Mouse (Mus musculus): ENCODE data around the gene 4933406M09Rik.

4933406M09Rik gene

GRCm38 (mm10) chr1:134381795-134382625 lies 3.7 kb upstream of the 4933406M09Rik start:
- no peak for DNase-seq

GRCm38 (mm10) chr1:134384581-134384980 lies 1.2 kb upstream of the 4933406M09Rik start:
- DNase-seq: no peak

- no peak for DNase-seq
Observed at GRCm38 (mm10) chr1:134385176-134385575, 564 bp upstream of the 4933406M09Rik start.

GRCm38 (mm10) chr1:134393827-134394226 lies 8.1 kb downstream of the 4933406M09Rik start:
- no peak for DNase-seq

GRCm38 (mm10) chr1:134398210-134398609 lies 12.5 kb downstream of the 4933406M09Rik start:
- no peak for DNase-seq

- DNase-seq: no peak
Observed at GRCm38 (mm10) chr1:134399735-134400134, 14.0 kb downstream of the 4933406M09Rik start.

GRCm38 (mm10) chr1:134405509-134406413 lies 20.0 kb downstream of the 4933406M09Rik start, which contains the start of gene Cyb5r1:
Cyb5r1 (plus strand) TSS chr1:134405559.
- DNase-seq: peak; percentile 34

DNA sequence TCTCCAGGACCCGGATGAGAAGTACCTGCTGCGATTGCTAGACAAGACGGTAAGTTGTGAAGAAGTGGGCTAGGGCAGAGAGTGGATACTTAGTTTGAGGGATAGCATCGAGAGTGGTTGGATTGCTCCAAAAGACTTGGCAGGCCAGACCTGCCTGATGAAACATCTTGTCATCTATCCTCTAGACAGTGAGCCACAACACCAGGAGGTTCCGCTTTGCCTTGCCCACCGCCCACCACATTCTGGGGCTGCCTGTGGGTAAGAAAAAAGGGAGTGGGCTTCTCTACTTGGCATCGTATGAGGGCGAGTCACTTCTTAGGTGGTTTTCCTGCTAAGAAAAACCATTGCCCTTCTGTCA lies 20.7 kb downstream of the 4933406M09Rik start:
- DNase-seq: no peak

DNA sequence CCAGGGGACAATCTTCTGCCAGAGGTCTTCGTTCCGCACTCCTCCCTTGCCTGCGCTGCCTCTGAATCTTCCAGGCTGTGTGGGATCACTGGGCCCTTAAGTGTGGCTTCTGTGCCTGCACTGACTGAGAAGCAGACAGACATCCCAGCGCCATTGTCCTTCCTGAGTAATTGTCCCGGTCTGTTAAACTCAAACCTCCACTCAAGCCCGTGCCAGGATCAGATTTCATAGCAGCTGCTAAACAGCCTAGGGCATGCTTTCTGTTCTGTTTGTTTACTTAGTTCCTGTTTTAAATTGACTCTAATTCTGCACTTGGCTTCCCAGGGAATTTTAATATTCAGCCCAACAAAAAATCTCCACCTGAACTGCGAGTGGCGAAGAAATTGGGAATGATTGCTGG lies 22.3 kb downstream of the 4933406M09Rik start:
- no peak for DNase-seq

DNA sequence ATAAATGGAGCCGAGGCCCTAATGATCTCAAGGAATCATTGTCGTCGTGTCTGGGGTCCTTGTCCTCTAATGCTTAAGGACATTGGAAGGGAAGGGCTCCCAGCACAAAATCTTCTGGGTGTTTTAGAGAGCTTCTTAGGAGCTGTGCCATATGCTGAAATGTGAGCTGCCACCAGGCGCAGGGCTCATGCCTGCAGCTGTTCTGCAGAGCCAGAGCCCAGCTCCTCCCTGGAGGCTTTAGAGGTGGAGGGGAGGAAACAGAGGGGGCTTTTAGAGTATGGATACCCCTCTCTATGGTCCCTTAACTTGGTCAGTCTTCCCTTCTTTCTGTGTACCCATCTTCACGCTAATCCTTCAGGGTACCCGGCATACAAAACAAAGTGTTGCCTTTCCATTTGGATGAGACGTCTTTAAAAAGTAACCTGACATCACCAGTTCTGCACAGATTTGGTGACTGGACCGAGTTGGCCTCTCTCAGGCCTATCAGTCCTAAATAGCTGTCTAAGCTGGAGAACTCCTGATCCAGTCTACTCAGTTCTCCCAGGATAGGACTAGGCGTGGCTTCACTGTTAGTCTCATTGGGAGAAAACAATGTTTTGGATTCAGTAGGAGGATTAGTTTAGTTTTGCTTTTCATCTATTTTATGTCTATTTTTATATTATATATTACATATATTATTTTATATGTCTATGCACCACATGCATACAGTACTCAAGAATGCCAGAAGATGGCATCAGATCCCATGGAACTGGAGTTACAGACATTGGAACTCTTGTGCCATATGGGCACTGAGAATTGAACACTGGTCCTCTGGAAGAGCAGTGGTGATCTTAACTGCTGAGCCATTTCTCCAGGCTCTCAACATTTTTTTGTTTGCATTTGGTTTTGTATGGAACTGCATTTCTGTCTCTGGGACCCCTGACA lies 26.2 kb downstream of the 4933406M09Rik start:
- no peak for DNase-seq

GRCm38 (mm10) chr1:134414038-134414437 lies 28.3 kb downstream of the 4933406M09Rik start:
- DNase-seq: no peak

GRCm38 (mm10) chr1:134414501-134415167 lies 28.9 kb downstream of the 4933406M09Rik start:
- no peak for DNase-seq

- peak; percentile 96 for DNase-seq
Observed at GRCm38 (mm10) chr1:134415168-134415831, 29.6 kb downstream of the 4933406M09Rik start, which contains the start of gene Adipor1. Adipor1 (plus strand) TSS chr1:134415378.

- DNase-seq: no peak
Observed at GRCm38 (mm10) chr1:134418414-134418975, 32.8 kb downstream of the 4933406M09Rik start.

DNA sequence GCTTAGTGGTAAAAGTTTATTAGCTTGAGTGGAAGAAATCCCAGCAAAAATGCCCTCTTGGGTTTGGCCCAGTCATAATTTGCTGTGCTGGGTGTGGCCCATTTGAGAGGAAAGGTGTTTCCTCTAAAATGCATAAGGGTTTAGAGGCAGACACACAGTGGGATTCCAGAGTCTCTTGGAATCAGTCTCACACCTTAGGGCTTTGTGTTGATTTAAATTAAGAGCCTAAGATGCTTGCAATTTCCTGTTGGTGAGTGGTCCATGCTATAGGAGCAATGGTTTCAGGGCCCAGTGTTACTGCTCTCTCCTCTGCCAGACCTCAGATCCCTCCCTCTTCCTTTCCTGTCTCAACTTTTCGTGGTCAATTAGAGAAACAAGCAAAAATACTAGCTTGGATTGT lies 33.4 kb downstream of the 4933406M09Rik start:
- no peak for DNase-seq

- DNase-seq: no peak
Observed at GRCm38 (mm10) chr1:134419751-134420458, 34.2 kb downstream of the 4933406M09Rik start.

GRCm38 (mm10) chr1:134423911-134424310 lies 38.2 kb downstream of the 4933406M09Rik start:
- no peak for DNase-seq

GRCm38 (mm10) chr1:134426289-134426688 lies 40.5 kb downstream of the 4933406M09Rik start:
- no peak for DNase-seq

GRCm38 (mm10) chr1:134433002-134433401 lies 47.3 kb downstream of the 4933406M09Rik start:
- DNase-seq: no peak

DNA sequence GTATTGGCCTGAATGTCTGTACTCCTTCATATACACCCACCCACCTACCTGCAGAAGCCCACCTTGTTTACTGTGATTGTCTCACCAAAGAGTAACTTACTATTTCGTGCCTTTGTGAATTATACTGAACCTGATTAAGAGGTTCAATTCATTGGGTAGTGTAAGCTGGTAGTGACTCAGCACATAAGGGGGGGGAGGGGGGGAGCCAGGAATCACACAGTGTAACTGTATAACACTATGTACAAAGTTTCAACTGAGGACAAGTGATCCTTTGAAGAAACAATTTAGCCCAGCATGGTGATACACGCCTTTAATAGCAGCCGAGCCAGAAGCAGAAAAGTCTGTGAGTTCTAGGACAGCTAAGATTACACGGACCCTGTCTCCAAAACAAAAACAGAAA lies 47.7 kb downstream of the 4933406M09Rik start:
- no peak for DNase-seq
